Mouse (Mus musculus): Measurements from ENCODE around the gene Krt25.

Gene Krt25

DNA sequence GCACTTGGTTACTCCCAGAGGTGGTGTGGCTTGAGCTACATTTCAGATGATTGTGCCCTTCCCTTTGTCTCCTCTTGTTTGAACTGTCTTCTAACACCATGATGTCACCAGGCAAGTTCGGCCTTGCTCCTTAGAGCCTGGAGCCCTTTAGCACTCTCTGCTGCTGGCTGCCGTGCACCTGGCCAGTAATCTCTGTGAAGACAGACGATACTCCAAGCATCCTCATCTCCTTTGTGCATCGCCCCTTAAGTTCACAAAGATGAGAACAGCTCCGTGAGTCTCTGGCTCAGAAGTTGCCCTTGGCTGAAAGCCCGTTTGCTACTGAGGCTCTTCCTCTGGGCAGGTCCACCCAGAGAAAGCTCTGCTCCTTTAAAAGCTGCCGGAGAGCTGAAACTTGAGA, 46.0 kb downstream of the Krt25 start:
- no peak for DNase-seq (ENCODE audit: low read depth)

DNA sequence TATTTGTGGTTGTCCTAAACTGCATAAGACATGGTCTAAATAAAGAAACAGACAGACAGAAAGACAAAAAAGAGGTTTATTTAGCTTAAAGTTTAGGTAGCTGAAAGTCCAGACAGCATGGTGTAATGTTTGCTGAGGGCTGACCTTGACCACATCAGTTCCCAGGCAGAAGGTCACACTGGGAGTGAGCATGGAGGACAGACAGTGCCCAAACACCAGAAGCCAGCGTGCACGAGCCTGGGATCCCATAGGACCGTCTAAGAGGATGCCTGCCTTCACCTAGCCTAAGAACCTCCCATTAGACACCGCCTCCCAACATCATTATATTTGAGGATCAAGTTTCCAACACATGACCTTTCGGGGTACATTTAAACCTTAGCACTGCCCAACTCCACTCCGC, 47.1 kb downstream of the Krt25 start:
- no peak for DNase-seq (ENCODE audit: low read depth)

DNA sequence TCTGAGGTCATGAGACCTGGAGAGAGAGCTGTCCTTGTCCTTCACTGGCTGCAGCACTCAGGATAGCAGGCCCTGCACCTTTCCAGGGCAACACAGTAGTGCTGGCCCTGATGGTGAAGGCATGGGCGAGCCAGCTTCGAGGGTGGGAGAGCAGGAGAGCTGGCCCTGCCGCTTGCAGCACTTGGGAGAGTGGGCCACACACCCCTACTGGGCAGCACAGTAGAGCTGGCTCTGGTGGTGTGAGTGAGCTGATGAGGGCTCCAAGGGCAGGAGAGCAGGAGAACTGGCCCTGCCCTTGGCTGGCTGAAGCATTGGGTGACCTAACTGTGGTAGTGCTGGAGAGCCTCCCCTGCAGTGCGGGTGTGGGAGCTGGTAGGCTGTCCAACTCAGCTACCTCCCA, 50.0 kb downstream of the Krt25 start:
- DNase-seq (ENCODE audit: low read depth): no peak

DNA sequence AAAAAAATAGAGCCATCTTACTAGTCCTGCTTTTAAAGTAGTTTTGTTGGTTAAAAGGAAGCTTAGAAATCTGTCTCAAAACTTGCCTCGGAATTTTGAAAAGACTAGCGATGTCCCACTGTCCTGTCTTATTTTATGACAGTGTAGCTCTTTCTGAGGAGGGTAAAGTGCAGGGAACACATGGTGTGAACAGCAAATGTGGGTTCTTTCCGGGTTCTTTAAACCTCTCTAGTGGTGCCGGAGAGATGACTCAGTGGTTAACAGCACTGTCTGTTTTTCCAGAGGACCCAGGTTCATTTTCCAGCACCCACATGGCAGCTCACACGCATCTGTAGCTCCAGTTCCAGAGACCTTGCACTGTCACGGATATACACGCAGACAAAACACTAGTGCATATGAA, 53.6 kb downstream of the Krt25 start:
- no peak for DNase-seq (ENCODE audit: low read depth)

DNA sequence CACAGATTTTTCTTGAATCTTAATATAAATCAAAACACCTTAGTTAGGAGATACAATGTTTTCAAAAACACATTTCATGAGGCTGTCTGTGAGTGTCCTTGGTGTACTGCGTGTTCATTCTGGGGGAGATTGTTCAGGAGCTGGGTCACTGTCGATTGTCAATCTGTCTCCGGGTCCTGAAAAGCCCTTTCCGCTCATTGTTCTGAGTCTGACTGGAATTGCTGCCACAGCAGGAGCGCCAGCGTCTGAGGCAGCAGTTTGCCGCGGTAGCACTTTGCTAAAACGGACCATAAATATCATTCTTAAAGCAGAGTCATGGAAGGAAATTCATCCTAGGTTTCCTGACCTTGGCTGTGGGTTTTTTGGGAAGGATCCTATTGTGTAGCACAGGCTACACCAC, 57.0 kb downstream of the Krt25 start:
- no peak for DNase-seq (ENCODE audit: low read depth)

All from fibroblast of lung, adult 2 months (primary cell).